Mouse (Mus musculus) cerebellum, adult 9-10 months (tissue): Measurements from ENCODE around the gene Anp32b.

Source experiments
- DNase-seq: peaks from one replicate; pipeline ENCODE4 v3.0.0; 2022

The Anp32b gene

DNA sequence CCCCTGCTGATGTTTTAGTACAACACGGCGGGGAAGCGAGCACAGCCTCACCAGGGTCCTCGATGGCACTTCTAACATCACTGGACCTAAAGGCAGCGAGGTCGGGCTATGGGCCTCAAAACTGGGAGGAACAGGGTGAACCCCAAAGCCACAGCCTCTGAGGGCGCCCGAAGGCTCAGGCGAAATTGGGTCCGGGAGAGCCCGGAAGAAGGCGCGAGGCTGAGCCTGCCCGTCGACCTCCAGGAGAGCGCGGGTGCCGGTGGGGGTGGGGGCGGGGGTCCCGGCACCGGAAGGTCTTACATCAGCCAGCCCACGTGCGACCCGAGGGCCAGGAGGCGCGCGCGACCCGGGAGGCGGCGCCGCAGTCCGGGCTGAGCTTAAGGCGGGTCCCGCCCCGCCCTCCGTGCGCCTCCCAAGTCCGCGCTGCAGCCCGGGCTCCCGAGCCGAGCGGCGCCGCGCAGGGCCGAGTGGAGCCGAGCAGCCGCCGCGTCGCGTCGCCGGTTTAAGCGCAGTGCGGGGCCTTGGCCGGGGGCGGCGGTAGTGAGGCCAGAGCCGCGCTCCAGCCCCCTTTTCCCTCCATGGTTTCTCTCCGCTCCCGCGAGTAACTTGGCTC lies at the start of gene Anp32b:
Gene Anp32b, plus strand, starts transcription at position 384 of the 613 bp plus-strand sequence.
- DNase-seq = peak; percentile 90

DNA sequence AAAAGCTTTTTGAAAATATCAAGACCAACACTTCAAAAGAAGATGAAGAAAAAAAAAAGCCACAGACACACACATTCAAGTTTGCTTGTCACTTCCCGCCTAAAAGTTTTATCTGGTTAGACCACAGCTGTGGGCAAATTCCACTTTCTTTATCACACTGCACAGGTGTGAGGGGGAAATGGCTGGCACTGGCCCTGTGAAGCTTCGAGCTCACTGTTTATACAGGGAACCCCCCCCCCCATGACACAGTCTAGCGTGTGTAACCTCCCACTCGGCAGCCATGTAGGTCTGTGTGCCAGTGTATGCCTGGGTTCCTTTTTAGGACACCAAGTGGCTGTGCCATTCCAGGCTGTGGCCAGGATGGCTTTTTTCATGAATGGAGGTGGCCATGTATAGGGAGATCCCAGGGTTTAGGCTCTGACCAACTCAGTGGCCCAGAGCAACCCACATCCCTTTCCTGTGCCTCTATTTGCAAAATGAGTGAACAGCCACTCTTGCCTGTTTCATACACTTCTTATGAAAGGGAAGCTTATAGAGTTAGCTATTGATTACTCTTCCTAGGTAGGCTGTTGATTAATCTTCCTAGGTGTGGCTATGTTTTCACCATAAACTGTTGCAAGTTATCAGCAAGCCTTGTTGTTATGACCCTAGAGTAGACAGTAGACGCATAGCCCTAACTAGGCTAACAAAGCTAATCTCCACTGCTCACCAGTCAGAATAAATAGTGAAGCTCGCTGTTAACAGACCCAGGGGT lies 46.5 kb upstream of the Anp32b start:
- DNase-seq = no peak

DNA sequence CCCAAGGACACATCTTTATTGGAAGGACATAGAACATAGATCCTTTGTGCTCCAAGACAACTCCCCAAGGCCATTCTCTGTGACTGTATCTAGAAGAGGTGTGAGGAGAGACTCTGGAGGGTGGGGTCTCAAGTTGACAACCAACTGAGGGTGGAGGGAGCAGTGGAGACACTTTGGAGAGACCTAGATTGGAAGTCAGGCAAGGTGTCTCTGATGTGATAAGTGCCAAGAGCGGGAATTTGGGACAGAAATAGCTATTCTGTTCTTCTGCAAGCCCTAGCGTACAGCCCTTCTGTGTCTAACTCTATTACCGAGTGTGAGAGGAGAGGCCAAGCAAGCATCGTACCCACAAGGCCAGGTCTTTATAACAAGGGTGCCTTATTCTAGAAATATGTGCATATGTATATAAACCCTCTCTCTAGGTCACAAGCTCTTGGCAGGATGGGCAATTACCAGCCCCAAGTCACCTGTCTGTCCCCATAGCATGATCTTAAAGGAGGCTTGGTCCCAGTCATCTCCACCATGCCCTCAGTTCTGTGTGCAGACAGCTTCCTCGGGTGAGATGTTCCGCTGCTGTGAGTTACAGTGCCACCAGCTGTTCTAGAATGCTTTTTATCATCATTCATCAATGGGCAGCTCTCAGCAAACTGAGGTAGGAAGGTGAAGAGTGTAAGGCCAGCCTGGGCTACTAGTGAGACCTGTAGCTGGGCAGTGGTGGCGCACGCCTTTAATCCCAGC lies 43.6 kb upstream of the Anp32b start:
- no peak for DNase-seq

DNA sequence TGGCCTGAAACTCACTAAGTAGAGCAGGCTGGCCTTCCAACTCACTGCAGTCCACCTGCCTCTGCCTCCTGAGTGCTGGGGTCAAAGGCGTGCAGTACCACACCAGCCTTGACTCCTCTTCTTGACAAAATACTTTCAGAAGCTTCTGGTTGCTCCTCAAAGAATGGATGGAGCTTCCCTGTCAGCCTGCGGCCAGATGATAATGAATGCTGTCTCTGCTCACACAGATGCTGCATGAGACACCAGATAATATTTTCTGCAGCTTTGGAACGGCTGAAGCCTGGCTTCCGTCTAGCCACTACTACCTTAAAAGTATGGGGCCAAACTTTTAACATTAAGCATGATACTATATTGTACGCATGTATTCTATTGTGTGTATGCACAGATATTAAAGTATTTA lies 40.0 kb upstream of the Anp32b start:
- no peak for DNase-seq

DNA sequence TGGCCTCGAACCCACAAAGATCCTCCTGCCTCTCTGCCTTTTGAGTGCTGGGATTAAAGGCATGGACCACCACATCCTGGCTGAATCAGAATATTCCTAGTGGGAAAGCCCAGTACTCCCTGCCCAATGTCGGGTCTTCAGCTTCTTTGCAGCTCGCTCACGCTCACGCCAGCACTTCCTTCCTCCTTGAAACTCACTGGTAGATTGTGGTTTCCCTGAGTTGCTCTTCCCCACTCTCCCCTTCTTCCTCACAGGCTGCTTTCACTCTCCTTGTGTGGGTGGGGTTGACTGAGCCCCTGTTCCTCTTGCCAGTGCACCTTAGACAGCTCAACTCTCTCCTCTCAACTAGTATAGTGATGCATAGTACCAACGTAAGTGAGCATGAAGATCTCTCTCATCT lies 39.2 kb upstream of the Anp32b start:
- DNase-seq = no peak

DNA sequence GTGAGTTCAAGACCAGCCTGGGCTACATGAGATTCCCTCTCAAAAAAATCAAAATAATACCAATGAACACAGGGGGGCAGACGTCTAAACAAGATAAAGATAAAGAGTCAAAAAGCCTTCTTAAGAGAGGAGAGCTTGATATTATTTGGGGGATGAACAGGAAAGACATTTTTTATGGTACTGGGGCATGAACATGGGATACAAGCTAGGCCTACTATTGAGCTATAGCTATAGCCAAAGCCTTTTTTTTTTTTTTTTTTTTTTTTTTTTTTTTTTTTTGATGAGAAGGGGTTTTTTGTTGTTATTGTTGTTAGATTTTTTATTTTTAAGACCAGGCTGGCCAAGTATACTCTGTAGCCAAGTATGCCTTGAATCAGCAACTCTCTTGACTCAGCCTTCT lies 38.6 kb upstream of the Anp32b start:
- DNase-seq = no peak

DNA sequence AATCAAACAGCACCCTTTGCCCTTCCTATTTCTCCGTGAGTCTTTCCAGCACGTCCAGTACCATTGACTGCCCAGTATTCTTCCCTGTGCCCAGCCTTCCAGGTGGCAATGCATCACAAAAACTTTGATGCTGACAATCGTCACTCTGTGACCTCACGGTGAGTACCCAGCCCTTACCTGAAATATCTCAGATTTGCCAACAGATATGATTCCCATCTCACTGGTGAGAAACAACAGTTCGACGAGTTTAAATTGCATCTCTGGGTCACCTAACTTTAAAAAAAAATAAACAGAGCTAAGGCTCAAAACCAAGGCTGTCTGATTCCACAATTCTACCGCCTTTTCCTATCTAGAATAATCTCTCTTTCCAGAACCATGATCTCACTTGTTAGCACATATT lies 37.3 kb upstream of the Anp32b start, which contains the start of gene Hemgn:
Gene Hemgn, minus strand, starts transcription at position 101 of the 400 bp plus-strand sequence.
- no peak for DNase-seq

DNA sequence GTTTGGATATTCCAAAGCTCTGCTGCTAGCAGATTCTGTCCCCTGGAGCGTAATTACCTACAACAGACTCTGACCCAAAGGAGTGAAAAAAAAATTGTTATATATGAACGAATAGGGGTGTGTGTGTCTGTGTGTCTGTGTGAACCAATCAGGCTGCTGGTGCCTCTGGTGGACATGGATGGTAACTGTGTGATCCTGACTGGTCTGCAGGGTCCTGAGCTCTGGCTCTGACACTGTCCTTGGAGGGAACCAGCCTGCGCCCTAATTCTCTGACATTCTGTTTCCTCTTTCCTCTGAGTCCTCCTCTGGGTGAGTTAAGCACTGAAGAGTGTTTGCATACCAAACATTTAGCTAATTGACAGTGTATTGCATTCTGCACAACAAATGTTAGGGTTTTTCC lies 33.2 kb upstream of the Anp32b start:
- no peak for DNase-seq

DNA sequence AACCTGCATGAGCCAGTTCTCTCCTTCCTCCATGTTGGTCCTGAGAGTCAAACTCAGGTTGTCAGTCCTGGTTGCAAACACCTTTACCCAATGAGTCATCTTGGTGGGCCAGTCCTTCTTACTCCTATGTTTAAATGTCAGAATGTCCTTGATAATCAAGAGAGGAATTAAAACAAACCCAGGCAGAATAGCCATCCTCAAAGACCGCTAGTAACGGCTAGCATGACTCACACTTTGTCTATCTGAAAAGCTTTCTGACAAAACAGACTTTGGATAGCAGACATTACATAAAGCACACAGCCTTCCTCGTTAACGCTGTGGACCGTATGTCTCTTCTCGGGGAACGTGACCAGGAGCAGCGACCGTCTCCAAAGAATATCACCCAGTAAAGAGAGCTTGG lies 31.9 kb upstream of the Anp32b start:
- DNase-seq = no peak

DNA sequence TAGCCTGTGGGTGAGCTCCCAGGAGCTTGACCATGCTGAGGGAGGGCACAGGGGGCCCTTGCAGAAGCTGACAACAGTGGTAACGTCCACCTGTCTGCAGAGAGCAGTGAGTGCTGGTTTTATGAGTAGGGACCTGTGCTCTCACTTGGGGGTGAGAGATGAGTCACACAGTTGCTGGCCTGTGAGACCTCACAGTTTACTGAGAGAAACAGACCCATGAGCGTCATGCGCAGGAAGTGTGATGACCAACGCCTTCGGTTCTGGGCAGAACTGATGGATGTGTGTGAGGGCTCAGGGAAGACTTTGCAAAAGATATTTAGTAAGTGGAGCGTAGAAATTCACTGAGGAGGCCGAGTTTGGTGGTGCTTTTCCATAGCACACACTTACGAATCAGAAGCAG lies 28.1 kb upstream of the Anp32b start:
- no peak for DNase-seq

DNA sequence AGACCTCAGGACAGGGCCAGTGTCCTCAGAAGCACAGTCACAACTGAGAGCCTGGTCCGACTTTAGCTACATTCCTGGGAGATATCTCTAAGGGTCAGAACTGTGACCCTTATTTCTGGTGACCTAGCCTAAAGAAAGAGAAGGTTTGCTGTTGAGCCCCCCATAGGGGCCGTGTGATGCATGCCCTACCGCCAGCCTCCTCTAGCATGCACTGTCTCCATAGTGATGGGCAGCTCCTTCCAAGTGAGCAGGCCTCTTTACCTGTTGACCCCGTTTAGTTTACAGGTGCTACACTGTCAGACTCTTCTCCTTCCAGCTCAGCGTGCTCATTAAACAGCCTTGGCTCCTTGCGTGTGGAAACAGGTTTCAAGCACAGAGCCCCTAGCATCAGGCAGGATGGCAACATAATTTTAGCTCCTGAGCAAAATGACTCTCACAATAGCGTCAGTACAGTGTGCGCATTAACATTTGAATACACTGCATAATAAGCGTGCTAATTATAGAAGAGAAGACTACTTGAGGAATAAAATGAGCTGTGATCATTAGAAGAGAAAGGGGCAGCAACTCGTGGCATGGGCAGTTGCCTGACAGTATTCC lies 21.7 kb upstream of the Anp32b start:
- DNase-seq = no peak

DNA sequence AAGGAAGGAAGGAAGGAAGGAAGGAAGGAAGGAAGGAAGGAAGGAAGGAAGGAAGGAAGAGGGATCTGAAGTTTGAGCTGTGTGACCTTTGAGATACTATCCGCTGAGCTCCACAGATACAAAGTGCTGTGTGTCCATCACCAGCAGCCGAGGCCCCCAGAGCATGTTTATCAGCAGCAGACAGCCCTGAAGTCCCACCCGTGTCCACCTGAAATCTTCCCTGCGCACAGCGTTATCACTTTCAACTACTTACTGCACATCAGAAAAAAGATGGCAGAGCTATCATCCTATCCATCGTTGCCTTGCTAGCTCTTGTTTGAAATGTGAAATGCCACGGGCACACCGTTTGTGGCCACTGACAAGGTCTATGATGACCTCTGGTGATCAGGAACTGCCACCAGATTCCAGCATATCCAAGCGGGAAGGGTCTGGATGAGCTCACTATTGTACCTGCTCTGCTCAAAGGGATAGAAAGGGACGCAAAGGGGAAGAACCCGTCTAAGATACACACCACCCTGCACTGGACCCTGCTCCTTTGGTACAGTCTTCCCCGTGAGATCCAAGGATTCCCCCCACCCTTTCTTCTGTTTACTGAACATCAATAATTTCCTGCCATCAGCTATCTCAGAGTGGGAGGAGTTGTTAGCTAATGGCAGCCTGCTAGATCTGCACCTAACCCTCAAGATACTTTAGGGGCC lies 18.2 kb upstream of the Anp32b start:
- DNase-seq = no peak

DNA sequence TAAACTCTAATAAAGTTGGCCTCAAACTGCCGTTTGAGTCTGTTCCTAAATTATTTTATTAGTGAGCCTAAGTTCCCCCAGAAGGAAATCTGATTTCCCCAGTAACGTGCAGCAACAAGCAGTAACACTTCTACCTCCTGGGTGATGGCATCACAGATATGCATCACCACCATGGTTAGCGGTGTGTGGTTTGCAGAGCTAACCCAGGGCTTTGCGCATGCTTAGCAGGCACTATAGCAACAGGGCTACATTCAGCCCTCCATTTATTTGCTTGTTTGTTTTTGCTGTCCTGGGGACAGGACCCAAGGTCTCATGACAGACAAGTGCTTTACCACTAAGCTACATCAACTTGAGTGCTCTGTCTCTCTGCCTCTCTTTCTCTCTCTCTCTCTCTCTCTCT lies 8.2 kb upstream of the Anp32b start:
- no peak for DNase-seq

DNA sequence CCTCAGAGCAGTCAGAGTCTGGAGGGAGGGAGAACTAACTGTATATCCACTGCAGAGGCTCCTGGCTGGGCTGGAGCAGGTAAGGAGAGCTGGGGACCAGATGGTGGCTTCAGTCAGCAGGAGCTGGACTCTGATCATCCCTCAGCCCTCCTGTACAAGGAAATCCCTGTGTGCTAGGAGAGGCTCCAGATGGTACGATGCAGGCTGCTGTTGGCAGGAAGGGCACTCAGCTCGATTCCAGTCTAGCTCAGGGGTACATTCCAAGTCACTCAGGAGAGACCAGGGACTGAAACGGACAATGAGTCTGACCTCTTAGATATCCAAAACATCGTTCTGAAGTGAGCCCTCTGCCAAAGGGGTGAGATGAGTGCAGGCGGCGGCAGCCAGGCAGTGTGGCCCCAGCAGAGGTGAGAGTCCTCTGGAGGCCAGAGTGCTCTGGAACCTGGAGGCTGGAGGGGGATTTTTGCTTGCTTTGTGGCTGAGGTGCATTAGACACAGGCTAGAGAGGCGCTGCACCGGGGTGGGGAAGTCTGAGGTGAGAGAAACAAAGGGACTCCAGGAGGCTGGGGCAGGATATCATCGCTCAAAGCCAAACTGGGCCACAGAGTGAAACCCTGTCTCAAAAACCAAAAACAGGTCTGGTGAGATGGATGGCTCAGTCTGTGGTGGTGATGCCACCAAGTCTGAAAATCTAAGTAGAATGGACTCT lies 5.3 kb upstream of the Anp32b start:
- DNase-seq = peak; percentile 90

DNA sequence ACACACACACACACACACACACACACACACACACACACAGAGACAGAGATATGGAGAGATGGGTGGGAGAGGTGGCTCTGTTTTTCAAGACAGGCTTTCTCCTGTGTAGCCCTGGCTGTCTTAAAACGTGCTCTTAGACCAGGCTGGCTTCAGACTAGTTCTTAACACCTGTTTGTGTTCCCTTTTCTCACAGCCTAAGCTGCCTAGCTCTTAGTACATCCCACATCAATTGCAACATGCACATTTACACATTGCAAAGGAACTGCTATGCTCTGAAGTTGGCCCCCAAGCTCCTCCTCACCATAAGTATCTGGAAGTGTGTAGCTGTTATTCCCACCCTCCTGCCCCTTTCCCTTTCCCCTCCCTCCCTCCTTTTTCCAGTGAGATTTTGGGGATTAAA lies 3.2 kb upstream of the Anp32b start:
- no peak for DNase-seq

DNA sequence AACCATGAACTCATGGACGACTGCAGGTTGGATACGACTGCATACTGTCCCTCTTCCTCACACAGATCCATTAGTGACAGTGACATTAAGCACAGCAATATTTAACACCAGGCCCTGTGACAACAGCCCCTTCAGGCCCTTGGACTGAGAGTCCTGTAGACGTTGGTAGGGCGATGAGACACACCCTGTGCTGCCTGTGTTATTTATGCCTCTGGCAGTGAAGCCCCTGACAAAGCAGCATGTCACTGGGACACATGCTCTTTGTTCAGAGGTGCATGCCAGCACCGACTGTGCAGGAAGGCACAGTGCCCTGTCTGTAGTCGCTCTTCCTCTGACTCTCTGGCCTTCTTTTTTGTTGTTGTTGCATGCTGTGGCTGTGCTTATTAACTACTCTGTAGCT lies 1.8 kb upstream of the Anp32b start:
- peak; percentile 78 for DNase-seq

DNA sequence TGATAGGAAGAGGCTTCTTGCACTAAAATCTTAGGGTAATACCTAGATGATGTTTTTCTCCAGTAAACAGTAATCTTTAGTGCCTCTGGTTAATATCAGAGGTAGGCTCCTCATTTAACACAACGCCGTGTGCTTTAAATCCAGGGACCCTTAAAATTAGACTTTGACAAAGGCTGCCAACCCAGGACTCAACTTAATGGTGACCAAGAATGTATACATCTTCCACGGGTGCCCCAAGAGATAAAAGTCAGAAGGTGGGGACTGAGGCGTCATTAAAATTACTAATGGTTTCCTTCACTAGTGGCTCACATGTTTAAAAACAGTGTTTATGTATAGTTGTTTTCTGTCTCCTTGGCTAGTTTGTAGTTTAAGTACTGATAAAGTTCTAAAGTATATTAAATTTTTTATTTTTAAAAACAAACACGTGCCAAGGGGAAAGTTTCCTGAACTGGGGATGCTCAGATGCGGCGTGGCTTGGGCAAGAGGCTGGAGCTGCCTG lies 633 bp upstream of the Anp32b start:
- peak; percentile 56 for DNase-seq

DNA sequence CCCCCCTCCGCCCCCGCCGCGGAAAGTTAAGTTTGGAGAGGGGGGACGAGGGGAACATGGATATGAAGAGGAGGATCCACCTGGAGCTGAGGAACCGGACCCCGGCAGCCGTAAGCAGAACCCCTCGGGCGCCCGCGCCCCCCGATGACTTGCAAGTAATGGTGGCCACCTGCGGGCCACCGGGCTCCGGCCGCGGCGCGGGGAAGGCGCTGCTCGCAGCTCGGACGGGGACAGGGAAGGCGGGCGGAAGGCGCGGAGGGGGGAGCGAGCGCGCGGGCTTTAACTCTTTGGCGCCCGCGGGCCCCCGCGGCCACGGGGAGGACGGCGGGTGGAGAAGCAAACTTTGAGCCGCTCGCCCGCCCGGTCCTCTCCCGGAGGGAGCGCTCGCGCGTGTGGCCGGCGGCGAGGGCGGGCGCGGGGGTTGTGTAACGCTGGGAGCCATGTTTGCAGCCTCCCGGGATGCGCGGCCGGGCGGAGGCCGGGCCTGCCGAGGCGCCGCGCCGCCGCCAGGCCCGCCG lies 597 bp downstream of the Anp32b start:
- peak; percentile 80 for DNase-seq

DNA sequence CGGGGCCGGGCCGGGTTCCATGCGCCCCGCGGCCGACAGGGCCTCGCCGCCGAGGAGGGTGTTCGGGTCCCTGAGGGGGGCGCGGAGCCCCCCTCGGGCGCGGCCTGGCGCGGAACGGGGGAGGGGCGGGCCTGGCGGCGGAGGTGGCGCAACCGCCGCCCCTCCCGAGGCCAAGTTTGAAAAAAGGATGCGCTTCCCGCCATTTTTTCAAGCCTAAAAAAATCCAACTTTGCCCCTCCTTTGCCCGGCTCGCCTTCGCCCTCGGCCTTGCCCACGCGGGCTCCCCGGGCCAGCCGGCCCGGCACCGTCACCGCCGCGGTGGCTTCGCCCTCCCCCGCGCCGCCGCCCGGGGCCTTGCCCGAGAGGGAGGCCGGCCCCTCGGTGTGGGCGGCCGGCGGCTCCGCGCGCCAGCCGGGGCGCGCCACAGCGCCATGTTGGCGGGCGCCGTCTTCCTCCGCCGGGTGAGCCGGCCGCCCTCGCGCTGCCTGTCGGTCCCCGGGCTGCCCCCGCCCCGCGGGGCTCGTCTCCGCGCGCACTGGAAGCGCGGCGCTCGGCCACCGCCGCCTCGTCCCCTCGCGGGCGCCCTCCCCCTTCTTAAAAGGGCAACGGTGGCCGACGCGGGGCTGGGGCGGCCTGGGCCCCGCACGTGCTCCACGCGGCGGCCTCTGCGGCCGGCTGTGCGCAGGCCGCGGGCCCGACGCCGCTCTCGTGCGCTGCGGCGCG lies 1.2 kb downstream of the Anp32b start:
- DNase-seq = peak; percentile 75

DNA sequence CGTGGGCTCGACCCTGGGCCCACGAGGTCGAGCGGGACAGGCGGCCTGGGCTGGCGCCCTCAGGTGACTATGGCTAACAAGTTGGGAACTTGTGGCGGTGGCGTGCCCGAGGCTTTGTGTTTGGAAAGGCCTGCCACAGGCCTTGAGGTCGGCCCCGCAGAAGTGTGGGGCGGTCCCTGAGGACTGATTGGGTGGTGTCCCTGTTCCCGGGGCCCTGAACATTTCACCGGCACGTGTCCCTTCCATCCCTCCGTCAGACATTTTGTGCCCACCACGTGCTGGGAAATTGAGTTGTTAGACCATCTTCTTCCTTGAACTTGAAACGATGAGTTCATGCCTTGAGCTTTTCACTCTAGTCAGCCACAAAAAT lies 1.8 kb downstream of the Anp32b start:
- no peak for DNase-seq
